Comparison of ENCODE assay signal across 19 mouse cellular contexts in genomic region chr2:162712972-162713371, GRCm38 (mm10). TPM values are rescaled to one million over a fixed set of nuclear protein-coding genes. Genes with fewer than 3 reads are reported as not detected.
DNase-seq lines count a peak whose midpoint lies in the region; ATAC-seq and TF ChIP-seq lines count a peak whose summit lies in the region.
"Had no signal": no experiment of that assay in that cellular context is flagged by ENCODE, and none has a peak within 500 bp of the region (broad histone marks: within the 10 kb centered on the region; RNA-seq: fewer than 3 reads in every experiment).

No protein-coding gene starts in this region.

- H3K4me1 ChIP-seq in hindbrain, postnatal 0 days (ENCODE audit: insufficient read depth, low read length): no peaks in the 10 kb centered on the region
- H3K4me1 ChIP-seq in hindbrain, embryonic 16.5 days (ENCODE audit: control insufficient read depth, insufficient read depth, low read depth, low read length): no peaks in the 10 kb centered on the region
- H3K4me1 ChIP-seq in lung, postnatal 0 days (ENCODE audit: insufficient read depth, low read depth, low read length): no peaks in the 10 kb centered on the region
- H3K4me1 ChIP-seq in stomach, postnatal 0 days (replicated peaks; ENCODE audit: control insufficient read depth, insufficient read depth): no peaks in the 10 kb centered on the region
- H3K4me1 ChIP-seq: embryonic facial prominence, embryonic 13.5 days; forebrain, embryonic 13.5 days; heart, embryonic 10.5 days; hindbrain, embryonic 10.5 days; midbrain, embryonic 10.5 days; neural tube, embryonic 12.5 days had no signal

- H3K9ac ChIP-seq in hindbrain, postnatal 0 days (replicated peaks; ENCODE audit: low read length): no peak overlapping the region
- H3K9ac ChIP-seq in hindbrain, embryonic 16.5 days (ENCODE audit: low read depth, low read length): no peak overlapping the region
- H3K9ac ChIP-seq in lung, postnatal 0 days (replicated peaks; ENCODE audit: low read depth): no peak overlapping the region
- no peak overlapping the region for H3K9ac ChIP-seq in stomach, postnatal 0 days (ENCODE audit: low read length)
- H3K9ac ChIP-seq: embryonic facial prominence, embryonic 13.5 days; forebrain, embryonic 13.5 days; neural tube, embryonic 12.5 days had no signal

- H3K27me3 ChIP-seq in hindbrain, postnatal 0 days (ENCODE audit: insufficient read depth, low read length): no peaks in the 10 kb centered on the region
- no peaks in the 10 kb centered on the region for H3K27me3 ChIP-seq in hindbrain, embryonic 16.5 days (replicated peaks; ENCODE audit: control insufficient read depth, insufficient read depth, low read length)
- H3K27me3 ChIP-seq in lung, postnatal 0 days (replicated peaks; ENCODE audit: insufficient read depth, low read length): no peaks in the 10 kb centered on the region
- no peaks in the 10 kb centered on the region for H3K27me3 ChIP-seq in stomach, postnatal 0 days (ENCODE audit: control insufficient read depth, insufficient read depth, low read length)
- H3K27me3 ChIP-seq: embryonic facial prominence, embryonic 13.5 days; forebrain, embryonic 13.5 days; neural tube, embryonic 12.5 days had no signal

- H3K9me3 ChIP-seq in hindbrain, postnatal 0 days (ENCODE audit: low read length): no peaks in the 10 kb centered on the region
- H3K9me3 ChIP-seq in hindbrain, embryonic 16.5 days (ENCODE audit: control insufficient read depth, low read length): no peaks in the 10 kb centered on the region
- no peaks in the 10 kb centered on the region for H3K9me3 ChIP-seq in lung, postnatal 0 days (ENCODE audit: low read length)
- no peaks in the 10 kb centered on the region for H3K9me3 ChIP-seq in stomach, postnatal 0 days (ENCODE audit: control insufficient read depth, low read length)
- H3K9me3 ChIP-seq: embryonic facial prominence, embryonic 13.5 days; forebrain, embryonic 13.5 days; heart, embryonic 10.5 days; hindbrain, embryonic 10.5 days; limb, embryonic 10.5 days; midbrain, embryonic 10.5 days; neural tube, embryonic 12.5 days had no signal

- 61% methylated on average over 1 of the region's 1 CpGs for WGBS in hindbrain, postnatal 0 days
- 70% methylated on average over 1 of the region's 1 CpGs for WGBS in hindbrain, embryonic 16.5 days
- 71% methylated on average over 1 of the region's 1 CpGs for WGBS in lung, postnatal 0 days
- WGBS in stomach, postnatal 0 days: 57% methylated on average over 1 of the region's 1 CpGs

- H3K4me2 ChIP-seq in hindbrain, postnatal 0 days (ENCODE audit: low read depth, low read length): no peak overlapping the region
- H3K4me2 ChIP-seq in hindbrain, embryonic 16.5 days (ENCODE audit: low read length): no peak overlapping the region
- no peak overlapping the region for H3K4me2 ChIP-seq in lung, postnatal 0 days (replicated peaks; ENCODE audit: low read depth, low read length)
- no peak overlapping the region for H3K4me2 ChIP-seq in stomach, postnatal 0 days (replicated peaks; ENCODE audit: low read depth)
- H3K4me2 ChIP-seq: embryonic facial prominence, embryonic 13.5 days; forebrain, embryonic 13.5 days; neural tube, embryonic 12.5 days had no signal

- TF ChIP-seq CTCF in hindbrain, postnatal 0 days (IDR thresholded peaks at IDR 0.05; ENCODE audit: low read depth): peak; percentile 47
- peak; percentile 25; the same call in 1 of the 2 replicates for TF ChIP-seq CTCF in lung, postnatal 0 days (IDR thresholded peaks at IDR 0.05)
- TF ChIP-seq CTCF in stomach, postnatal 0 days (IDR thresholded peaks at IDR 0.05; ENCODE audit: low read depth): peak; percentile 56

- H3K27ac ChIP-seq in hindbrain, postnatal 0 days: no peak overlapping the region
- no peak overlapping the region for H3K27ac ChIP-seq in hindbrain, embryonic 16.5 days (ENCODE audit: low read depth, low read length)
- no peak overlapping the region for H3K27ac ChIP-seq in lung, postnatal 0 days (ENCODE audit: low read length)
- H3K27ac ChIP-seq in stomach, postnatal 0 days (replicated peaks): no peak overlapping the region
- H3K27ac ChIP-seq: embryonic facial prominence, embryonic 13.5 days; forebrain, embryonic 13.5 days; heart, embryonic 10.5 days; hindbrain, embryonic 10.5 days; limb, embryonic 10.5 days; midbrain, embryonic 10.5 days; neural tube, embryonic 12.5 days had no signal

- peak; percentile 13 for DNase-seq in adrenal gland, postnatal 14 days
- no peak for DNase-seq in adrenal gland, postnatal 4 days (ENCODE audit: low spot score in 2 of 2)
- DNase-seq in hindbrain, postnatal 0 days (ENCODE audit: low spot score): peak; percentile 49
- DNase-seq in lung, postnatal 0 days (ENCODE audit: low spot score): no peak
- DNase-seq in lung, postnatal 25 days (ENCODE audit: low spot score): no peak
- DNase-seq in stomach, postnatal 0 days (ENCODE audit: low spot score): no peak
- DNase-seq: B cell, adult 2 months; kidney, adult 8-10 months; right cerebral cortex, adult 18-20 months had no signal

- no peak overlapping the region for H3K4me3 ChIP-seq in hindbrain, postnatal 0 days (ENCODE audit: low read length)
- H3K4me3 ChIP-seq in hindbrain, embryonic 16.5 days (ENCODE audit: low read length): no peak overlapping the region
- H3K4me3 ChIP-seq in lung, postnatal 0 days (ENCODE audit: low read depth, low read length): no peak overlapping the region
- no peak overlapping the region for H3K4me3 ChIP-seq in stomach, postnatal 0 days (ENCODE audit: low read depth, low read length)
- H3K4me3 ChIP-seq: embryonic facial prominence, embryonic 13.5 days; forebrain, embryonic 13.5 days; heart, embryonic 10.5 days; hindbrain, embryonic 10.5 days; limb, embryonic 10.5 days; midbrain, embryonic 10.5 days; neural tube, embryonic 12.5 days had no signal

- no peak for TF ChIP-seq EP300 in lung, postnatal 0 days (IDR thresholded peaks at IDR 0.05)
- no peak for TF ChIP-seq EP300 in stomach, postnatal 0 days (optimal IDR thresholded peaks at IDR 0.05)

- H3K36me3 ChIP-seq in hindbrain, postnatal 0 days (ENCODE audit: insufficient read depth, low read length): no peaks in the 10 kb centered on the region
- no peaks in the 10 kb centered on the region for H3K36me3 ChIP-seq in hindbrain, embryonic 16.5 days (ENCODE audit: control insufficient read depth, insufficient read depth, low read length)
- no peaks in the 10 kb centered on the region for H3K36me3 ChIP-seq in lung, postnatal 0 days (ENCODE audit: insufficient read depth, low read length)
- no peaks in the 10 kb centered on the region for H3K36me3 ChIP-seq in stomach, postnatal 0 days (ENCODE audit: control insufficient read depth, insufficient read depth, low read length)
- H3K36me3 ChIP-seq: embryonic facial prominence, embryonic 13.5 days; heart, embryonic 10.5 days; hindbrain, embryonic 10.5 days; limb, embryonic 10.5 days; midbrain, embryonic 10.5 days; neural tube, embryonic 12.5 days had no signal

- ATAC-seq in hindbrain, postnatal 0 days: no peak
- no peak for ATAC-seq in hindbrain, embryonic 16.5 days
- ATAC-seq in lung, postnatal 0 days: no peak
- ATAC-seq in stomach, postnatal 0 days (ENCODE audit: low FRiP score, low TSS enrichment): no peak
- no peak for ATAC-seq in monocyte, adult 5-6 weeks (replicated peaks; ENCODE audit: insufficient number of reproducible peaks, low FRiP score, low TSS enrichment, poor library complexity, severe bottlenecking)
- ATAC-seq: forebrain, embryonic 13.5 days had no signal

RNA-seq across cellular contexts. Expression of gene Ptprt, which starts 52.0 kb away (rescaled TPM):
- 0.53 and 0.89 TPM in 2 replicates for total RNA-seq in adrenal gland, postnatal 14 days (2021)
- total RNA-seq in adrenal gland, postnatal 4 days (2021): 1 to 10 TPM; 1.8 to 3.2 TPM
- total RNA-seq in hindbrain, postnatal 0 days (2014; rRNA removed): 68.3 and 77.2 TPM in 2 replicates
- polyA plus RNA-seq in hindbrain, postnatal 0 days (2015; fragmentation: Nextera tagmentation; extraction: Ambion mirVana): 13.0 and 15.7 TPM in 2 replicates
- polyA plus RNA-seq in hindbrain, embryonic 16.5 days (2015; fragmentation: Nextera tagmentation; extraction: Ambion mirVana): 11.5 and 12.1 TPM in 2 replicates
- 0.08 and 0.37 TPM in 2 replicates for polyA plus RNA-seq in lung, postnatal 0 days (2015; fragmentation: Nextera tagmentation; extraction: Ambion mirVana)
- polyA plus RNA-seq in stomach, postnatal 0 days (2015; fragmentation: Nextera tagmentation; extraction: Ambion mirVana): 0.47 and 0.89 TPM in 2 replicates
- total RNA-seq in monocyte, adult 5-6 weeks (2017): not detected in 3 replicates
- total RNA-seq: MEL had no signal

Comparison
In these comparisons a context has a peak if more than half of its experiments do, and no peak if none do; other contexts are left out.
1. DNase-seq: peak in adrenal gland, postnatal 14 days (single experiment) and hindbrain, postnatal 0 days (single experiment); none in adrenal gland, postnatal 4 days (0 of 2), lung, postnatal 0 days (single experiment), lung, postnatal 25 days (single experiment) and stomach, postnatal 0 days (single experiment).
2. RNA of gene Ptprt, which starts 52.0 kb away (total RNA-seq): 68.3 to 77.2 TPM in hindbrain, postnatal 0 days; 1.8 to 3.2 TPM in adrenal gland, postnatal 4 days, 0.53 to 0.89 TPM in adrenal gland, postnatal 14 days and not detected in monocyte, adult 5-6 weeks; every median in the first group is over 10 times any median in the second.
3. Peak in every context shown above with its lines, with median percentiles within 50 percentile points of each other: CTCF ChIP-seq.